Mouse (Mus musculus): Measurements from ENCODE around the gene Dhx32. TPM values are rescaled to one million over a fixed set of nuclear protein-coding genes. Genes with fewer than 3 reads are reported as not detected.
A peak's percentile ranks its signal among the peaks of the same experiment; 100 is the strongest.

The Dhx32 gene
- total and polyA plus RNA-seq, 3 experiments, result 27.7 to 47.4 (median 41.5) TPM

GRCm38 (mm10) chr7:133765849-133766243 lies 16.7 kb downstream of the Dhx32 start:
- peak overlapping the region; percentile 42 for H3K27ac ChIP-seq
- H3K4me1 ChIP-seq (ENCODE audit: control insufficient read depth, insufficient read depth, low read length), result peaks cover 2% of the 10 kb centered on the region; the same call in 1 of the 2 replicates
- no peak overlapping the region for H3K4me3 ChIP-seq
- H3K79me2 ChIP-seq (replicated peaks; ENCODE audit: control insufficient read depth, insufficient read depth, low read length), result 0 out of 2 replicates have a peak, but pooled peaks cover 1% of the 10 kb centered on the region
- no peaks in the 10 kb centered on the region for H3K27me3 ChIP-seq (ENCODE audit: control insufficient read depth, insufficient read depth, low read length)
- peak; percentile 74 to 87 for DNase-seq
- no peaks in the 10 kb centered on the region for H3K36me3 ChIP-seq (ENCODE audit: control insufficient read depth, insufficient read depth, low read length)
- no peak for TF ChIP-seq EP300 (IDR thresholded peaks at IDR 0.05; ENCODE audit: insufficient read depth, low read depth, low read length)
- TF ChIP-seq POLR2A (IDR thresholded peaks at IDR 0.05; ENCODE audit: insufficient read depth, low read depth, low read length), result no peak
- no peak for TF ChIP-seq CTCF (IDR thresholded peaks at IDR 0.05)
- H3K9ac ChIP-seq (ENCODE audit: low read depth, low read length), result no peak overlapping the region
- WGBS, result 53% methylated on average over 13 of the region's 13 CpGs
- intact Hi-C loops (cut with DNase I), result no loop called here

- TF ChIP-seq CTCF (IDR thresholded peaks at IDR 0.05) (no peak), POLR2A (IDR thresholded peaks at IDR 0.05; ENCODE audit: insufficient read depth, low read depth, low read length) (no peak), EP300 (IDR thresholded peaks at IDR 0.05; ENCODE audit: insufficient read depth, low read depth, low read length) (no peak)
- 0 out of 2 replicates have a peak, but pooled peaks cover 1% of the 10 kb centered on the region for H3K79me2 ChIP-seq (replicated peaks; ENCODE audit: control insufficient read depth, insufficient read depth, low read length)
- H3K4me3 ChIP-seq, result no peak overlapping the region
- intact Hi-C loops (cut with DNase I), result no loop called here
- no peaks in the 10 kb centered on the region for H3K36me3 ChIP-seq (ENCODE audit: control insufficient read depth, insufficient read depth, low read length)
- DNase-seq, result no peak
- WGBS, result 73% methylated on average over 10 of the region's 10 CpGs
- no peak overlapping the region for H3K9ac ChIP-seq (ENCODE audit: low read depth, low read length)
- H3K27ac ChIP-seq, result no peak overlapping the region
- H3K27me3 ChIP-seq (ENCODE audit: control insufficient read depth, insufficient read depth, low read length), result no peaks in the 10 kb centered on the region
- H3K4me1 ChIP-seq (ENCODE audit: control insufficient read depth, insufficient read depth, low read length), result peaks cover 2% of the 10 kb centered on the region; the same call in 1 of the 2 replicates
Observed at GRCm38 (mm10) chr7:133765240-133765848, 17.2 kb downstream of the Dhx32 start.

GRCm38 (mm10) chr7:133764425-133764824 lies 18.1 kb downstream of the Dhx32 start:
- Histone ChIP-seq H3K9ac (ENCODE audit: low read depth, low read length) (no peak overlapping the region), H3K27ac (no peak overlapping the region), H3K4me1 (ENCODE audit: control insufficient read depth, insufficient read depth, low read length) (peaks cover 2% of the 10 kb centered on the region; the same call in 1 of the 2 replicates), H3K36me3 (ENCODE audit: control insufficient read depth, insufficient read depth, low read length) (no peaks in the 10 kb centered on the region), H3K4me3 (no peak overlapping the region), H3K79me2 (replicated peaks; ENCODE audit: control insufficient read depth, insufficient read depth, low read length) (0 out of 2 replicates have a peak, but pooled peaks cover 1% of the 10 kb centered on the region), H3K27me3 (ENCODE audit: control insufficient read depth, insufficient read depth, low read length) (no peaks in the 10 kb centered on the region)
- WGBS, result 81% methylated on average over 2 of the region's 2 CpGs
- no peak for TF ChIP-seq EP300 (IDR thresholded peaks at IDR 0.05; ENCODE audit: insufficient read depth, low read depth, low read length)
- no peak for TF ChIP-seq CTCF (IDR thresholded peaks at IDR 0.05)
- no peak for TF ChIP-seq POLR2A (IDR thresholded peaks at IDR 0.05; ENCODE audit: insufficient read depth, low read depth, low read length)
- DNase-seq, result no peak
- intact Hi-C loops (cut with DNase I), result no loop called here

GRCm38 (mm10) chr7:133762696-133763095 lies 19.8 kb downstream of the Dhx32 start:
- intact Hi-C loops (cut with DNase I), result loop anchor here (2.0 kb wide), 1 partner anchor 16 kb away; no protein-coding TSS in a partner anchor
- H3K4me3 ChIP-seq, result no peak overlapping the region
- peaks cover 2% of the 10 kb centered on the region; the same call in 1 of the 2 replicates for H3K4me1 ChIP-seq (ENCODE audit: control insufficient read depth, insufficient read depth, low read length)
- H3K36me3 ChIP-seq (ENCODE audit: control insufficient read depth, insufficient read depth, low read length), result peaks cover 5% of the 10 kb centered on the region; the same call in 1 of the 2 replicates
- no peak for TF ChIP-seq CTCF (IDR thresholded peaks at IDR 0.05)
- TF ChIP-seq POLR2A (IDR thresholded peaks at IDR 0.05; ENCODE audit: insufficient read depth, low read depth, low read length), result no peak
- no peak for TF ChIP-seq EP300 (IDR thresholded peaks at IDR 0.05; ENCODE audit: insufficient read depth, low read depth, low read length)
- 69% methylated on average over 6 of the region's 6 CpGs for WGBS
- no peak overlapping the region for H3K9ac ChIP-seq (ENCODE audit: low read depth, low read length)
- no peaks in the 10 kb centered on the region for H3K79me2 ChIP-seq (replicated peaks; ENCODE audit: control insufficient read depth, insufficient read depth, low read length)
- H3K27me3 ChIP-seq (ENCODE audit: control insufficient read depth, insufficient read depth, low read length), result no peaks in the 10 kb centered on the region
- H3K27ac ChIP-seq, result no peak overlapping the region
- DNase-seq, result no peak

- H3K79me2 ChIP-seq (replicated peaks; ENCODE audit: control insufficient read depth, insufficient read depth, low read length), result no peaks in the 10 kb centered on the region; the same call in 1 of the 2 replicates
- H3K36me3 ChIP-seq (ENCODE audit: control insufficient read depth, insufficient read depth, low read length), result peaks cover 5% of the 10 kb centered on the region; the same call in 1 of the 2 replicates
- H3K27me3 ChIP-seq (ENCODE audit: control insufficient read depth, insufficient read depth, low read length), result no peaks in the 10 kb centered on the region
- WGBS, result 58% methylated on average over 27 of the region's 27 CpGs
- no peak overlapping the region for H3K27ac ChIP-seq
- no peak for DNase-seq
- H3K4me3 ChIP-seq, result no peak overlapping the region
- no peak for TF ChIP-seq POLR2A (IDR thresholded peaks at IDR 0.05; ENCODE audit: insufficient read depth, low read depth, low read length)
- TF ChIP-seq EP300 (IDR thresholded peaks at IDR 0.05; ENCODE audit: insufficient read depth, low read depth, low read length), result no peak
- no peak for TF ChIP-seq CTCF (IDR thresholded peaks at IDR 0.05)
- no peak overlapping the region for H3K9ac ChIP-seq (ENCODE audit: low read depth, low read length)
- intact Hi-C loops (cut with DNase I), result no loop called here
- no peaks in the 10 kb centered on the region for H3K4me1 ChIP-seq (ENCODE audit: control insufficient read depth, insufficient read depth, low read length)
Observed at GRCm38 (mm10) chr7:133759611-133760353, 22.7 kb downstream of the Dhx32 start.
